Mouse (Mus musculus) c-Kit-positive CD71-positive TER-119-positive erythroid progenitor cells, embryonic 14.5 days (primary cell): ENCODE results near the gene Gm45337.
"Not testable (repeated sequence)": the region's sequence is repeated elsewhere in the genome, so short reads cannot be mapped to it uniquely, and the experiment has no call there.

Experiments
- DNase-seq: peaks from one replicate; pipeline ENCODE4 v3.0.0-alpha.2; 2013; ENCODE audit warnings: low spot score

Gene Gm45337

GRCm38 (mm10) chr7:142144507-142144906 lies at the start of gene Gm45337:
Gm45337 (minus strand) TSS chr7:142144607.
- DNase-seq = no peak

GRCm38 (mm10) chr7:142190289-142190688 lies 45.9 kb upstream of the Gm45337 start, which contains the start of gene Gm10153:
Gm10153 (minus strand) TSS chr7:142190389.
- DNase-seq = no peak

- no peak for DNase-seq
Measured at GRCm38 (mm10) chr7:142188156-142188555, 43.7 kb upstream of the Gm45337 start.

GRCm38 (mm10) chr7:142181021-142181420 lies 36.6 kb upstream of the Gm45337 start:
- DNase-seq = no peak

GRCm38 (mm10) chr7:142178685-142179084 lies 34.3 kb upstream of the Gm45337 start:
- no peak for DNase-seq

GRCm38 (mm10) chr7:142175905-142176304 lies 31.5 kb upstream of the Gm45337 start, which contains the start of gene Krtap5-2:
Krtap5-2 (minus strand) TSS chr7:142176005.
- DNase-seq = not testable (repeated sequence)

- peak; percentile 29 for DNase-seq
Measured at GRCm38 (mm10) chr7:142169836-142170235, 25.4 kb upstream of the Gm45337 start.

- DNase-seq = not testable (repeated sequence)
Measured at GRCm38 (mm10) chr7:142165639-142166038, 21.2 kb upstream of the Gm45337 start, which contains the start of gene Gm4553. Gm4553 (minus strand) TSS chr7:142165739.

- no peak for DNase-seq
Measured at GRCm38 (mm10) chr7:142159366-142159765, 15.0 kb upstream of the Gm45337 start.

- not testable (repeated sequence) for DNase-seq
Measured at GRCm38 (mm10) chr7:142157013-142157412, 12.6 kb upstream of the Gm45337 start, which contains the start of gene Gm29735. Gm29735 (minus strand) TSS chr7:142157113.

- DNase-seq = no peak
Measured at GRCm38 (mm10) chr7:142155308-142155707, 10.9 kb upstream of the Gm45337 start.

- DNase-seq = no peak
Measured at GRCm38 (mm10) chr7:142152191-142152590, 7.8 kb upstream of the Gm45337 start.

GRCm38 (mm10) chr7:142148633-142149032 lies 4.2 kb upstream of the Gm45337 start:
- DNase-seq = no peak

- DNase-seq = peak; percentile 30
Measured at GRCm38 (mm10) chr7:142146033-142146432, 1.6 kb upstream of the Gm45337 start.

GRCm38 (mm10) chr7:142145413-142145940 lies 1.1 kb upstream of the Gm45337 start:
- no peak for DNase-seq

GRCm38 (mm10) chr7:142143506-142144010 lies 849 bp downstream of the Gm45337 start:
- DNase-seq = not testable (repeated sequence)

GRCm38 (mm10) chr7:142140696-142141095 lies 3.7 kb downstream of the Gm45337 start:
- DNase-seq = no peak

GRCm38 (mm10) chr7:142135934-142136333 lies 8.5 kb downstream of the Gm45337 start, which contains the start of gene Gm39115:
Gm39115 (minus strand) TSS chr7:142136034.
- DNase-seq = not testable (repeated sequence)

GRCm38 (mm10) chr7:142134206-142134995 lies 10.0 kb downstream of the Gm45337 start:
- DNase-seq = no peak

- DNase-seq = no peak
Measured at GRCm38 (mm10) chr7:142128843-142129242, 15.6 kb downstream of the Gm45337 start.

- not testable (repeated sequence) for DNase-seq
Measured at GRCm38 (mm10) chr7:142120629-142121028, 23.8 kb downstream of the Gm45337 start, which contains the start of gene Gm45618. Gm45618 (minus strand) TSS chr7:142120729.

- no peak for DNase-seq
Measured at GRCm38 (mm10) chr7:142119632-142120031, 24.8 kb downstream of the Gm45337 start.

- no peak for DNase-seq
Measured at GRCm38 (mm10) chr7:142104747-142105146, 39.7 kb downstream of the Gm45337 start.
